Mouse (Mus musculus) C2C12 (cell line): ENCODE data around the gene Anxa5. TPM values are rescaled to one million over a fixed set of nuclear protein-coding genes. Genes with fewer than 3 reads are reported as not detected.
A peak's percentile ranks its signal among the peaks of the same experiment; 100 is the strongest.

ENCODE experiments used
- H3K27me3 ChIP-seq: one replicate; pipeline ENCODE4 v1.6.1; 2011; ENCODE audit not compliant: control insufficient read depth, insufficient read depth, insufficient read length
- H3K36me3 ChIP-seq: one replicate; pipeline ENCODE4 v1.6.1; 2011; ENCODE audit not compliant: control insufficient read depth, insufficient read depth
- H3K4me3 ChIP-seq: one replicate; pipeline ENCODE4 v1.5.1; 2011; ENCODE audit warnings: mild to moderate bottlenecking, control low read depth; ENCODE audit not compliant: poor library complexity, insufficient read depth, severe bottlenecking
- H3K79me2 ChIP-seq: one replicate; pipeline ENCODE4 v1.6.1; 2011; ENCODE audit not compliant: control insufficient read depth, insufficient read depth
- H3K79me3 ChIP-seq: one replicate; pipeline ENCODE4 v1.6.1; 2011; ENCODE audit warnings: low read depth, control low read depth
- H3ac ChIP-seq: one replicate; pipeline ENCODE3; 2011; ENCODE audit warnings: low read depth; ENCODE audit not compliant: control insufficient read depth, insufficient read length
- CEBPB ChIP-seq: IDR thresholded peaks from one replicate; pipeline ENCODE4 v1.6.1; 2011; ENCODE audit warnings: low read depth, mild to moderate bottlenecking, control low read depth, moderate library complexity
- CTCF ChIP-seq: IDR thresholded peaks from one replicate; pipeline ENCODE4 v1.5.1; 2011; ENCODE audit not compliant: control insufficient read depth, insufficient read depth, insufficient read length
- FOSL1 ChIP-seq: IDR thresholded peaks from one replicate; pipeline ENCODE4 v1.8.0; 2011; ENCODE audit warnings: mild to moderate bottlenecking, low read length; ENCODE audit not compliant: poor library complexity, insufficient read depth, severe bottlenecking
- MAX ChIP-seq: IDR thresholded peaks from one replicate; pipeline ENCODE4 v1.6.1; 2011; ENCODE audit warnings: mild to moderate bottlenecking, control low read depth
- MYOD1 ChIP-seq: IDR thresholded peaks from one replicate; pipeline ENCODE4 v1.6.1; 2011; ENCODE audit warnings: low read depth; ENCODE audit not compliant: control insufficient read depth, insufficient read length
- MYOG ChIP-seq: IDR thresholded peaks from one replicate; pipeline ENCODE4 v1.6.1; 2011; ENCODE audit not compliant: control insufficient read depth, insufficient read length; ENCODE audit errors: extremely low read depth
- USF1 ChIP-seq: IDR thresholded peaks from one replicate; pipeline ENCODE4 v1.6.1; 2011; ENCODE audit warnings: low read depth, mild to moderate bottlenecking, control low read depth, moderate library complexity
- long read RNA-seq, 2 experiments: library from polyadenylated mRNA; unstranded; transcript quantifications; one replicate each; pipeline ENCODE4 v2.0.0; 2019 to 2020
- polyA plus RNA-seq: library from polyadenylated mRNA; unstranded; fragments of >200 nt; fragmentation: generic; extraction: Trizol; gene quantifications from one replicate; pipeline ENCODE4 v1.2.1, GENCODE M21; 2012; ENCODE audit warnings: missing spikeins

The Anxa5 gene
- polyA plus RNA-seq: 441 TPM
- long read RNA-seq, experiment 1, transcript Anxa5-201 (13 exons, 1,731 nt): major isoform, 780 of 849 reads
- long read RNA-seq, experiment 1, partial matches to known transcripts: 32 of 849 reads
- long read RNA-seq, experiment 1, other reads (novel, unspliced or antisense): 34 of 849 reads
- long read RNA-seq, experiment 2, transcript Anxa5-201 (13 exons, 1,731 nt): major isoform, 2,007 of 2,070 reads
- long read RNA-seq, experiment 2, partial matches to known transcripts: 9 of 2,070 reads
- long read RNA-seq, experiment 2, other reads (novel, unspliced or antisense): 54 of 2,070 reads

DNA sequence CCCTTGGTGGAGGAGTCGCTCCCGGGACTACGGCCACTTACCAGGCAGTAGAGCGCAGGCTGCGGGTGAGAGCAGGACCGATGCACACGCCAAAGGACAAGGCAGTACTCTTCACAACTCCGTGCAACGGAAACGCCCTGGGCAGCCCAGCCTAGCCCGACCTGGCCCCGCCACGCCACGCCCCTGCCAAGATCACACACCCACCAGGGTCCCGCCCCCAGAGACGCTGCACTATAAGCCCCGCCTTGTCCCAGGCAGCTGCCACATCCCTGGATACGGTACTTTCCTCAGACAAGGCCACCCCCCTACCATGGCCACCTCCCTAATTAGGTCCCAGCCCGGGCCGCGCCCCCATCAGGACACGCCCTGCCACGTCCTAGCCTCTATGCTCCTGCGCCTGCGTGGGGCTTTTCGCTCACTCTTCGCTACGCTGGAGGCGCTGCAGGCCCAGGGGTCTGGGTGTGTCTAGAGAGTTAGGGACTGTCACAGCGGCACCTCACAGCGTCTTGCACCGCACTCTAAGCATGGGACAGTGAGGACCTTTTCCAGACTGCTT, at the start of gene Anxa5, which contains the start of gene 1810062G17Rik:
Gene Anxa5, minus strand, starts transcription at position 363 of the 556 bp plus-strand sequence.
Gene 1810062G17Rik, plus strand, starts transcription at position 406 of the 556 bp plus-strand sequence.
- H3ac ChIP-seq: peak within 1 kb of the TSS; percentile 80
- peaks cover 11% of the 10 kb centered on the region for H3K36me3 ChIP-seq
- no peak for TF ChIP-seq MYOD1
- TF ChIP-seq USF1: no peak
- no peak for TF ChIP-seq CEBPB
- TF ChIP-seq MYOG: no peak
- no peak for TF ChIP-seq FOSL1
- TF ChIP-seq CTCF: no peak
- no peak for TF ChIP-seq MAX
- peaks cover 44% of the 10 kb centered on the region for H3K79me3 ChIP-seq
- peak within 1 kb of the TSS; percentile 89 for H3K4me3 ChIP-seq
- peaks cover 60% of the 10 kb centered on the region for H3K79me2 ChIP-seq
- H3K27me3 ChIP-seq: no peaks in the 10 kb centered on the region

DNA sequence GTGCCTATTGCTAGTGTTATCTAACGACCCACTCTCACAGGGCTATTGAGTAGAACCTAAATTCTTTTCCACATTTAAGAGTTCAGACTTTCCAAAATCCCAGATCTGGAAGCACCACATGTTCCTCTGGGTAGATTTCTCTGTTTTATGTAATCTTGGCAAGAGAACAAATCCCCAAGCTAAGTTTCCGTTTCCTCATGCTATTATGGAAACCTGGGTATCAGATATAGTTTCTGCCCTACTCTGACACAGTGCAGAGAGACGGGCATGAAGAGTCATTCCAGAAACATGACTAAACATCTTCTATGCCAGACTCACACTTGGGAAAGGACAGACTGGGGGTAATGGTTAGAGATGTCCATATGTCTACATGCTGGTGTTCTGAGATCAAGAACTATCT, 48.8 kb upstream of the Anxa5 start:
- no peaks in the 10 kb centered on the region for H3K79me2 ChIP-seq
- no peak for TF ChIP-seq MYOG
- no peak for TF ChIP-seq MAX
- no peak for TF ChIP-seq FOSL1
- TF ChIP-seq MYOD1: no peak
- TF ChIP-seq CEBPB: no peak
- no peak for TF ChIP-seq USF1
- TF ChIP-seq CTCF: no peak
- H3K27me3 ChIP-seq: peaks cover 10% of the 10 kb centered on the region
- H3K4me3 ChIP-seq: no peak overlapping the region
- no peak overlapping the region for H3ac ChIP-seq
- H3K36me3 ChIP-seq: no peaks in the 10 kb centered on the region
- H3K79me3 ChIP-seq: no peaks in the 10 kb centered on the region

DNA sequence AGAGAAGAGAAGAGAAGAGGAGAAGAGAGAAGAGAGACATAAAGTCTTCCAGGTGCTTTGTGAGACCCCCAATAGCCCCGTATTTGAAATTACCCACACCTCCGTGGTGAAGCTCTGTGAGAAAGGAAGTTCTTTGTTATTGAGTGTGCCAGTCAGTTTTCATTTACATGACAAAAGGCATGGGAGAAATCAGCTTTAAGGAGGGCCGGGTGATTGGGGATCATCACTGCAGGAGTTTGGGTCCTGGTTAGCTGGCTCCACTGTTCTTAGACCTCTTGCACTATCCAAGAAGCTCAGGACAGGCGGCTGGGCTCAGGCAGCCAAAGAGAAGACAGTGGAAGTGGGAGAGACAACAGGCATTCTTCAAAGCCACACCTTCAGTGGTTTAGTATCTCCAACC, 46.4 kb upstream of the Anxa5 start:
- no peaks in the 10 kb centered on the region for H3K79me2 ChIP-seq
- peaks cover 10% of the 10 kb centered on the region for H3K27me3 ChIP-seq
- no peaks in the 10 kb centered on the region for H3K79me3 ChIP-seq
- no peak for TF ChIP-seq FOSL1
- no peak for TF ChIP-seq MYOG
- H3ac ChIP-seq: no peak overlapping the region
- no peak overlapping the region for H3K4me3 ChIP-seq
- H3K36me3 ChIP-seq: no peaks in the 10 kb centered on the region

DNA sequence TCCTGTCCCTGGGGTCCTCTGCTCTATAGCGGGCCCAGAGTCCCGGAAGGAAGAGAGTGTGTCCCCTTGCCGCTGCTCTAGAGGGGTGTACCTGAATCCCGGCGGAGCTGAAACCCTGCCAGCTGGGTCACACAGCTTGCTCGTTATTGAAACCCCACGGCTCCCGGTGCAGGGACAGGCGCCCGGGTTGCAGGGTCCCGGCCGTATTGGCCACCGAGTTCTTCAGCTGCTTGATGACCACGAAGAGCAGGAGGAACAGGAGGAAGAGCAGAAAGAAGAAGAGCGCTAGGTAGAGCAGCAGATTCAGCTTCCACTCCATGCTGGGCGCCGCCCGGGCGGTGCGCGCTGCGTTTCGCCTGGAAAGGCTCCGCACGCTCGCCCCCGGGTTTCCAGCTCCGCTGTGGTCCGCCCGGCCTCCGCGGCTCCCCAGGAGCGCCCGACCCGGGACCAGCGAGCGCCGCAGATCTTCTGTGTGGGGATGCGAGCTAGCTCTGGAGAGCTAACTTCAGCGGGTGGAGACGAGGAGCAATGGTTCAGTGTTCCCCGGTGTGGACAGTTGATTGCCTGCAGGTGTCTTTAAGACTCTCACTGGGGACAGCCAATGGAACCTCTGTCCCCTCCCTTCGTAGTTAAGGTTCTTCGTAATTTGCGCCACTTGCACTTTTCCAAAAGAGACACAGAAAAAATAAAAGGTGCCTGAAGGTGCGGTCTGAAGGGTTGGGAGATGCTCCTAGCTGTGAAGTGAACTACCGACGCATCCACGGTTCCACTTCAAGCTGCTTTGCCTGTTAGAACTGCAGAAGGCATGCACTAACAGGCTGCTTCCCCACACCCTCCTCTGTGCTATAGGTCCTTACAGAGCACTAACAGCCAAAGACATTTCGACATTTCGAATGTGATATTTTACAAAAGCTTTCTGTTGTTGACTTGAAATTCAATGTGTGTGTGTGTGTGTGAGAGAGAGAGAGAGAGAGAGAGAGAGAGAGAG, 45.7 kb upstream of the Anxa5 start, which contains the start of gene Gm11549:
Gene Gm11549, minus strand, starts transcription at position 741 of the 988 bp plus-strand sequence.
- H3K79me3 ChIP-seq: no peaks in the 10 kb centered on the region
- no peak for TF ChIP-seq MYOG
- no peak for TF ChIP-seq FOSL1
- TF ChIP-seq USF1: no peak
- no peak for TF ChIP-seq MYOD1
- TF ChIP-seq CEBPB: no peak
- TF ChIP-seq MAX: no peak
- TF ChIP-seq CTCF: no peak
- H3K27me3 ChIP-seq: peaks cover 10% of the 10 kb centered on the region
- H3K4me3 ChIP-seq: no peak within 1 kb of the TSS
- H3K79me2 ChIP-seq: no peaks in the 10 kb centered on the region
- H3ac ChIP-seq: no peak within 1 kb of the TSS
- H3K36me3 ChIP-seq: no peaks in the 10 kb centered on the region

DNA sequence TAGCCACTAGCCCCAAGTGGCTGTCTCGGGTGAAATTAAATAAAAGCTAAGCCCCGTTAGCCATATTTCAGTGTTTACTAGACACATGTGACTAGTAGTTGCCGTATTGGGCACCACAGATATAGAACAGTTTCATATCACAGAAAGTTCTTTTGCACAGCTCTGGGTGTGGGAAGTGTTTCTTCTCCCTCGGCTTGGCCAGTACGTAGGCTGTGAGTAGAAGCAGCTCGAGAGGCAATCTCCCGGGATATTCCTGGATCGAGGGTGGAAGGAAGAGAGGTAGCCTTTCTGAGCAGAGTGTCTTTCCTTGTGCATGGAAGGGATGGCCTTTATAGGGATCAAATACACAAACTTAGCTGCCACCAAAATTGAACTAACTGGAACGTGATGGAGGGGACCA, 40.5 kb upstream of the Anxa5 start:
- no peak overlapping the region for H3ac ChIP-seq
- H3K36me3 ChIP-seq: no peaks in the 10 kb centered on the region
- TF ChIP-seq MYOG: no peak
- TF ChIP-seq CEBPB: no peak
- no peak for TF ChIP-seq MYOD1
- TF ChIP-seq MAX: no peak
- TF ChIP-seq CTCF: no peak
- TF ChIP-seq FOSL1: no peak
- no peak for TF ChIP-seq USF1
- no peak overlapping the region for H3K4me3 ChIP-seq
- H3K79me3 ChIP-seq: no peaks in the 10 kb centered on the region
- H3K27me3 ChIP-seq: peaks cover 7% of the 10 kb centered on the region
- no peaks in the 10 kb centered on the region for H3K79me2 ChIP-seq
